Mouse (Mus musculus) C2C12 (cell line): ENCODE measurements around the gene Bckdhb.

Experiments used
- CTCF ChIP-seq: IDR thresholded peaks from one replicate; pipeline ENCODE4 v1.5.1; 2011; ENCODE audit not compliant: control insufficient read depth, insufficient read depth, insufficient read length
- MYOD1 ChIP-seq: IDR thresholded peaks from one replicate; pipeline ENCODE4 v1.6.1; 2011; ENCODE audit warnings: low read depth; ENCODE audit not compliant: control insufficient read depth, insufficient read length
- USF1 ChIP-seq: IDR thresholded peaks from one replicate; pipeline ENCODE4 v1.6.1; 2011; ENCODE audit warnings: low read depth, mild to moderate bottlenecking, control low read depth, moderate library complexity

DNA sequence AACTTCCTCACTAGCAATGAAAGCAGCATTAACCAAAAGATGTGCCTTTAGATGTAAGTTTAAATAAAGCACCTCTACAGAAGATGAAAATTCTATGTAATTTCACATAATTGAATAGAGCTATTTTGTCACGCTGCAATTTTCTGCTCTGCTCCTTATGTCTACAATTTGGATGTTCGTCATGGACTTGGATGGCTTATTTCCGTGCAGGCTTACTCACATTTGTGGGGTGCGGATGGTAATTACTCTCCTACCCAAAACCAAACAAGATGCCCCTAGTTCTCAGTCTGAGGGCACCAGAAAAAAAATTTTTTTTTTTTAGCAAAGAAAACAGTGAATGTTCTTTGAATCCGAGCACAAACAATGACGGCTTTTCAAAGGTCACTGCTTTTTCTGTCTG is 212.2 kb downstream of the Bckdhb start:
- TF ChIP-seq MYOD1 (no peak), CTCF (no peak), USF1 (no peak)
